9 mouse cellular contexts compared by ENCODE assay signal in the genomic region with DNA sequence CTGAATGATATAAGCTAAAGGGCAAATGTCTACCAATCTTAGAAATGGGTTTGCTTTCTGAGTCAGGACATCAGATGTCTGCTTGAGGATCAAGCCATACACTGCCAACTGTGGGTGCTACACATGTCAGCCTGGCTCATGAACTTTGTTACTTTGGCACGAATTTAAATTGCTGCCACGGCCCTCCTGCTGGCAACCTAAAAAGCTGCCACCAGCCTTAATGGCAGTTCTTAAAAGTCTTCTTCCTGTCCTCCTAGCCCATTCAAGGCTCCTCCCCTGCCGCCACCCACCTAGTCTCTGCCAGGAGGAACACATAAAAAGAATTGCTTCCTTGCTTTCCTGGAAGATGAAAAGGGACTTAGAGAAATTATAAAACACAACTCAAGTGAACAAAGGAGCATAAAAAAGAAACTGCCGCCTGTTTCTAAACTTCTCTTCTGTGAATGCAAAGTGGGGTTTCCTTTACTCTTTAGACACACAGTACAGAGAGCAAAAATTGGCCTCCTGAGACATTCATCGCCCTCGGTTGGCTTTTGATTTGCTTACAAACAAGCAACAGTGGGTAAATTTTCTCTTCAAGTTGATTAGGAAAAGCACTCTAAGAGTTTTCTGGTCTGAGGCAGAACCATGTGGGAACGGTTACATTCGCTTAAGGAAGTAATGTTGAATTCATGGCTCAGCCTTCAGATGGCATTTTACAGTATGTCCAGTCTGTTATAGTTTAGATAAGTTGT. TPM values are rescaled to one million over a fixed set of nuclear protein-coding genes. Genes with fewer than 3 reads are reported as not detected.
DNase-seq lines count a peak whose midpoint lies in the region; ATAC-seq and TF ChIP-seq lines count a peak whose summit lies in the region.
"Had no signal": no experiment of that assay in that cellular context is flagged by ENCODE, and none has a peak within 500 bp of the region (broad histone marks: within the 10 kb centered on the region; RNA-seq: fewer than 3 reads in every experiment).

No protein-coding gene starts in this region.

- H3K36me3 ChIP-seq in kidney, embryonic 15.5 days: no peaks in the 10 kb centered on the region
- H3K36me3 ChIP-seq in forebrain, postnatal 0 days (ENCODE audit: insufficient read depth): no peaks in the 10 kb centered on the region
- H3K36me3 ChIP-seq in midbrain, embryonic 14.5 days (ENCODE audit: control insufficient read depth, insufficient read depth, low read length): no peaks in the 10 kb centered on the region

- DNase-seq in kidney, adult 18-20 months: peak; percentile 21
- DNase-seq in adipocyte (ENCODE audit: low spot score): peak; percentile 41
- no peak for DNase-seq in forebrain, postnatal 0 days
- DNase-seq in midbrain, embryonic 14.5 days: no peak
- DNase-seq in B cell, adult 2 months: no peak
- no peak for DNase-seq in heart, postnatal 4 days
- no peak for DNase-seq in c-Kit-positive CD71-positive TER-119-positive erythroid progenitor cells, embryonic 14.5 days (ENCODE audit: low spot score)
- DNase-seq: lung, embryonic 14.5 days had no signal

- no peak overlapping the region for H3K9ac ChIP-seq in kidney, embryonic 15.5 days
- H3K9ac ChIP-seq in forebrain, postnatal 0 days: 0 out of 2 replicates have a peak overlapping the region, but pooled peaks have one; percentile 7
- no peak overlapping the region for H3K9ac ChIP-seq in midbrain, embryonic 14.5 days (replicated peaks; ENCODE audit: low read length)
- H3K9ac ChIP-seq: lung, embryonic 14.5 days had no signal

- WGBS in kidney, embryonic 15.5 days: 29% methylated on average over 8 of the region's 8 CpGs
- 13% methylated on average over 8 of the region's 8 CpGs for WGBS in forebrain, postnatal 0 days
- WGBS in midbrain, embryonic 14.5 days: 22% methylated on average over 8 of the region's 8 CpGs

- H3K4me3 ChIP-seq in kidney, embryonic 15.5 days (replicated peaks): no peak overlapping the region
- H3K4me3 ChIP-seq in forebrain, postnatal 0 days (ENCODE audit: low read depth, low read length): peak overlapping the region; percentile 38; the same call in 1 of the 2 replicates
- no peak overlapping the region for H3K4me3 ChIP-seq in midbrain, embryonic 14.5 days (replicated peaks; ENCODE audit: low read depth, low read length)

- no peak overlapping the region for H3K27ac ChIP-seq in kidney, embryonic 15.5 days
- no peak overlapping the region for H3K27ac ChIP-seq in forebrain, postnatal 0 days (ENCODE audit: low read depth, low read length)
- no peak overlapping the region for H3K27ac ChIP-seq in midbrain, embryonic 14.5 days (replicated peaks; ENCODE audit: low read depth, low read length)

- peaks cover 15% of the 10 kb centered on the region; the same call in 1 of the 2 replicates for H3K4me1 ChIP-seq in kidney, embryonic 15.5 days
- H3K4me1 ChIP-seq in forebrain, postnatal 0 days (ENCODE audit: insufficient read depth): 0 out of 2 replicates have a peak, but pooled peaks cover 4% of the 10 kb centered on the region
- H3K4me1 ChIP-seq in midbrain, embryonic 14.5 days (ENCODE audit: control insufficient read depth, insufficient read depth, low read length): peaks cover 15% of the 10 kb centered on the region

- no peak for TF ChIP-seq CTCF in forebrain, postnatal 0 days (IDR thresholded peaks at IDR 0.05; ENCODE audit: low read depth)

- H3K4me2 ChIP-seq in kidney, embryonic 15.5 days: no peak overlapping the region
- H3K4me2 ChIP-seq in forebrain, postnatal 0 days (ENCODE audit: low read depth): peak overlapping the region; percentile 52
- peak overlapping the region; percentile 44 for H3K4me2 ChIP-seq in midbrain, embryonic 14.5 days (ENCODE audit: low read length)
- H3K4me2 ChIP-seq: lung, embryonic 14.5 days had no signal

- H3K27me3 ChIP-seq in kidney, embryonic 15.5 days: no peaks in the 10 kb centered on the region
- H3K27me3 ChIP-seq in forebrain, postnatal 0 days (ENCODE audit: insufficient read depth, low read length): no peaks in the 10 kb centered on the region
- no peaks in the 10 kb centered on the region for H3K27me3 ChIP-seq in midbrain, embryonic 14.5 days (ENCODE audit: control insufficient read depth, insufficient read depth, low read length)

- no peak for ATAC-seq in kidney, embryonic 15.5 days (replicated peaks; ENCODE audit: low FRiP score)
- ATAC-seq in forebrain, postnatal 0 days: no peak
- no peak for ATAC-seq in midbrain, embryonic 14.5 days (ENCODE audit: low FRiP score, low TSS enrichment)

- no peaks in the 10 kb centered on the region for H3K9me3 ChIP-seq in kidney, embryonic 15.5 days (replicated peaks)
- no peaks in the 10 kb centered on the region for H3K9me3 ChIP-seq in forebrain, postnatal 0 days (ENCODE audit: low read length)
- H3K9me3 ChIP-seq in midbrain, embryonic 14.5 days (ENCODE audit: control insufficient read depth, low read length): no peaks in the 10 kb centered on the region

RNA-seq across cellular contexts. Expression of a gene that starts 2.5 kb away (rescaled TPM):
- 5.8 and 8.5 TPM in 2 replicates for polyA plus RNA-seq in kidney, embryonic 15.5 days (2015; fragmentation: Nextera tagmentation; extraction: Ambion mirVana)
- 27.5 and 45.4 TPM in 2 replicates for total RNA-seq in forebrain, postnatal 0 days (2014; rRNA removed)
- polyA plus RNA-seq in forebrain, postnatal 0 days (2015; fragmentation: Nextera tagmentation; extraction: Ambion mirVana): 25.1 and 33.0 TPM in 2 replicates
- 8.1 and 9.2 TPM in 2 replicates for polyA plus RNA-seq in midbrain, embryonic 14.5 days (2014; fragmentation: Nextera tagmentation; extraction: Ambion mirVana)
- 1 to 10 TPM; 5.2 to 5.8 TPM for total RNA-seq in heart, postnatal 4 days (2021)

RNA-seq across cellular contexts. Expression of a gene that starts 30.9 kb away (rescaled TPM):
- polyA plus RNA-seq in kidney, embryonic 15.5 days (2015; fragmentation: Nextera tagmentation; extraction: Ambion mirVana): 32.7 and 33.7 TPM in 2 replicates
- 30.6 and 31.0 TPM in 2 replicates for total RNA-seq in forebrain, postnatal 0 days (2014; rRNA removed)
- polyA plus RNA-seq in forebrain, postnatal 0 days (2015; fragmentation: Nextera tagmentation; extraction: Ambion mirVana): 14.6 and 16.2 TPM in 2 replicates
- 24.0 and 26.2 TPM in 2 replicates for polyA plus RNA-seq in midbrain, embryonic 14.5 days (2014; fragmentation: Nextera tagmentation; extraction: Ambion mirVana)
- 10 to 100 TPM; 20.3 to 21.3 TPM for total RNA-seq in heart, postnatal 4 days (2021)

Comparison
In these comparisons a context has a peak if more than half of its experiments do, and no peak if none do; other contexts are left out.
1. DNase-seq: peak in kidney, adult 18-20 months (single experiment) and adipocyte (single experiment); none in forebrain, postnatal 0 days (single experiment), midbrain, embryonic 14.5 days (single experiment), B cell, adult 2 months (0 of 2), heart, postnatal 4 days (single experiment) and c-Kit-positive CD71-positive TER-119-positive erythroid progenitor cells, embryonic 14.5 days (single experiment).